Mouse (Mus musculus) stomach, postnatal 0 days (tissue): ENCODE data around the gene Panx1.

Experiments used
- CTCF ChIP-seq: IDR thresholded peaks from 2 replicates; pipeline ENCODE4 v1.5.1; 2016; ENCODE audit warnings: antibody characterized with exemption, low read depth, mild to moderate bottlenecking, moderate library complexity
- EP300 ChIP-seq: optimal IDR thresholded peaks from 2 replicates; pipeline ENCODE3; 2016; ENCODE audit warnings: antibody characterized with exemption

GRCm38 (mm10) chr9:15067995-15068685 lies 22.9 kb upstream of the Panx1 start:
- no peak for TF ChIP-seq CTCF
- no peak for TF ChIP-seq EP300
